Mouse (Mus musculus): ENCODE results near the gene Adgrd1.
"Not testable (repeated sequence)": the region's sequence is repeated elsewhere in the genome, so short reads cannot be mapped to it uniquely, and the experiment has no call there.

GRCm38 (mm10) chr5:129128310-129128709 lies 31.8 kb downstream of the Adgrd1 start:
- TF ChIP-seq ZKSCAN1 (IDR thresholded peaks at IDR 0.05; ENCODE audit: borderline replicate concordance, low read depth, low read length); MAZ (IDR thresholded peaks at IDR 0.05; ENCODE audit: low read depth, low read length); MAX (IDR thresholded peaks at IDR 0.05; ENCODE audit: low read length): not testable (repeated sequence)
